Mouse (Mus musculus): ENCODE results near the gene Fam177a. TPM values are rescaled to one million over a fixed set of nuclear protein-coding genes. Genes with fewer than 3 reads are reported as not detected.

Fam177a gene
- polyA plus RNA-seq (2017; shearing (Covaris generic)) = 10 to 100 TPM; 37.3 to 42.5 TPM

GRCm38 (mm10) chr12:55124242-55124641 is at the start of gene Fam177a:
Gene Fam177a, plus strand, starts transcription at chr12:55124469.

DNA sequence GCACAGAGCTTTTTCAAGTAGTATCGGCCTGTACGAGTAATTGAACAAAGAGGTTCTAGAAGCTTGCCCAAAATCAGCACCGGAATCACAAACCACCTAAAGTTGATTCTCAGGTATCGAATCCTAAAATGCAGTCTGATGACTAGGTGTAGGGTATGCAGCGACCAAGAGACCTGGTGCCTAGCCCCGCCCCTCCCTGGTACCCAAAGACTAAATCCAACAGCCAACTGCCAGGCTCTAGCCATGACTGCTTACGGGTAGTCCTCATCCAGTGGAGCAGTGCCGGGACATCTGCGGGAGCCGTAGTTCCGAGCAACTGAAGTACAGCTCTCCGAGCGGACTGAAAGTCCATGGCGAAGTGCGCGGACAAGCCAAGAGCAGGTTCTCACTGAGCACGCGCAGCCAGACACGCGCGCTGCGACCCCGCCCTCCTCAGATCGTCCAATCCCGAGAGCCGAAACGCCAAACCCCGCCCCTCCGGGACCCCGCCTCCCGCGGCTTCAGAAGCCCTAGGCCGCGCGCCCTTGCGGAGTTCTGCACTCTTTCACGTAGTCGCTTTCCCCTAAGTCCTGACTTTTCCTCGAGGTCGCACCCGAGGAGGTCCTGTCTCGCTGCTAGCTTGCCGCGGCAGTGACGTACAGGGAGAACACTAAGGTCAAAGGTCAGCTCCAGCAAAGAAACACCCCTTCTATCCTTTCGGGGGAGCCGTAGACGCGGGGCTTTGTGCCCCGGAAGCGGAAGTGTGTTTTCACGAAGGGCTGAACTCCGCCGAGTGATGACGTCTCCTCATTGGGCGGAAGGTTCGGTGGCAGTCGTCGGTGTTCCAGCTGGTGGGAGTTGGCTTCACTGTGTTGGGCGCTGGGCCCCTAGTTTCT is 44.3 kb upstream of the Fam177a start, which contains the start of the genes 2700097O09Rik and Srp54a:
2700097O09Rik (minus strand) TSS at position 385 of the 875 bp plus-strand sequence.
Srp54a (plus strand) TSS at position 537 of the 875 bp plus-strand sequence.

GRCm38 (mm10) chr12:55154559-55155448 is 30.5 kb downstream of the Fam177a start, which contains the start of gene Srp54b:
Gene Srp54b, plus strand, starts transcription at chr12:55155104.

Other genes with a start within 250 kb of the Fam177a start
- gene Gm20403, start 137.9 kb upstream of the Fam177a start, polyA plus RNA-seq (2017; shearing (Covaris generic)) = 1 to 10 TPM; 5.0 to 6.7 TPM
- 100 to 1,000 TPM; 140 to 152 TPM for gene Baz1a, start 110.1 kb upstream of the Fam177a start, polyA plus RNA-seq (2017; shearing (Covaris generic))
- 10 to 100 TPM; 11.2 to 24.8 TPM for gene 2700097O09Rik, start 44.4 kb upstream of the Fam177a start, polyA plus RNA-seq (2017; shearing (Covaris generic))
- gene Srp54a, start 44.2 kb upstream of the Fam177a start, polyA plus RNA-seq (2017; shearing (Covaris generic)) = 100 to 1,000 TPM; 134 to 148 TPM
- 10 to 100 TPM; 28.8 to 37.8 TPM for gene Srp54b, start 30.6 kb downstream of the Fam177a start, polyA plus RNA-seq (2017; shearing (Covaris generic))
- not detected for gene 1700047I17Rik2, start 75.1 kb downstream of the Fam177a start, polyA plus RNA-seq (2017; shearing (Covaris generic))
- gene Srp54c, start 105.7 kb downstream of the Fam177a start, polyA plus RNA-seq (2017; shearing (Covaris generic)) = 10 to 100 TPM; 74.5 to 76.0 TPM
- 10 to 100 TPM in 1 of 2 experiments, 1 to 10 TPM in 1; 6.4 to 10.2 TPM for gene 1110008L16Rik, start 175.1 kb downstream of the Fam177a start, polyA plus RNA-seq (2017; shearing (Covaris generic))
- gene Ppp2r3c, start 178.5 kb downstream of the Fam177a start, polyA plus RNA-seq (2017; shearing (Covaris generic)) = 10 to 100 TPM; 19.5 to 20.7 TPM

Data from activated CD4-positive, CD25-positive, alpha-beta regulatory T cell (primary cell).